In genomic region chr1:59448497-59449270, GRCm38 (mm10) we compare ENCODE assay signal across 15 mouse cellular contexts. TPM values are rescaled to one million over a fixed set of nuclear protein-coding genes. Genes with fewer than 3 reads are reported as not detected.
DNase-seq lines count a peak whose midpoint lies in the region; ATAC-seq lines count a peak whose summit lies in the region.
"Had no signal": no experiment of that assay in that cellular context is flagged by ENCODE, and none has a peak within 500 bp of the region (broad histone marks: within the 10 kb centered on the region; RNA-seq: fewer than 3 reads in every experiment).

No protein-coding gene starts in this region.

- peaks cover 26% of the 10 kb centered on the region for H3K4me1 ChIP-seq in kidney, embryonic 16.5 days (ENCODE audit: insufficient read depth, low read length)
- peaks cover 69% of the 10 kb centered on the region for H3K4me1 ChIP-seq in embryonic facial prominence, embryonic 10.5 days
- peaks cover 49% of the 10 kb centered on the region for H3K4me1 ChIP-seq in limb, embryonic 10.5 days

- H3K4me3 ChIP-seq in kidney, embryonic 16.5 days (ENCODE audit: low read length), result no peak overlapping the region
- peak overlapping the region; percentile 32 for H3K4me3 ChIP-seq in embryonic facial prominence, embryonic 10.5 days
- no peak overlapping the region for H3K4me3 ChIP-seq in limb, embryonic 10.5 days
- H3K4me3 ChIP-seq: left cerebral cortex, adult 2 months had no signal

- H3K27ac ChIP-seq in kidney, embryonic 16.5 days (ENCODE audit: low read length), result no peak overlapping the region
- H3K27ac ChIP-seq in embryonic facial prominence, embryonic 10.5 days (replicated peaks), result peak overlapping the region; percentile 87
- peak overlapping the region; percentile 70 for H3K27ac ChIP-seq in limb, embryonic 10.5 days
- H3K27ac ChIP-seq: left cerebral cortex, adult 2 months had no signal

- DNase-seq in kidney, adult 11 months, result no peak
- peak; percentile 69 for DNase-seq in ES-CJ7 (ENCODE audit: low read depth, low spot score)
- DNase-seq in embryonic facial prominence, embryonic 10.5 days (ENCODE audit: low spot score), result no peak
- no peak for DNase-seq in limb, embryonic 10.5 days (ENCODE audit: low spot score)
- DNase-seq in cerebellum, adult 9-11 months, result no peak
- no peak for DNase-seq in ovary, postnatal 10 days (ENCODE audit: low spot score)
- DNase-seq: adrenal gland, postnatal 10 days; cerebellum, adult 8-10 months; gastrocnemius, postnatal 36 days; kidney, adult 2 months; lung, postnatal 14 days; right cerebral cortex, postnatal 25 days; thymus, postnatal 25 days had no signal

- H3K9me3 ChIP-seq in kidney, embryonic 16.5 days (ENCODE audit: low read length), result peaks cover 5% of the 10 kb centered on the region; the same call in 1 of the 2 replicates
- H3K9me3 ChIP-seq in embryonic facial prominence, embryonic 10.5 days, result peaks cover 4% of the 10 kb centered on the region
- no peaks in the 10 kb centered on the region for H3K9me3 ChIP-seq in limb, embryonic 10.5 days (replicated peaks)

- H3K27me3 ChIP-seq in kidney, embryonic 16.5 days (ENCODE audit: insufficient read depth, low read length), result no peaks in the 10 kb centered on the region
- peaks cover 32% of the 10 kb centered on the region for H3K27me3 ChIP-seq in embryonic facial prominence, embryonic 10.5 days (replicated peaks; ENCODE audit: low read depth, poor library complexity, severe bottlenecking)
- H3K27me3 ChIP-seq in limb, embryonic 10.5 days (ENCODE audit: low read depth, poor library complexity, severe bottlenecking), result no peaks in the 10 kb centered on the region

- H3K9ac ChIP-seq in kidney, embryonic 16.5 days (replicated peaks; ENCODE audit: low read length), result no peak overlapping the region

- WGBS in kidney, embryonic 16.5 days, result 50% methylated on average over 11 of the region's 11 CpGs
- WGBS in embryonic facial prominence, embryonic 10.5 days, result 17% methylated on average over 11 of the region's 11 CpGs
- 42% methylated on average over 11 of the region's 11 CpGs for WGBS in limb, embryonic 10.5 days

- ATAC-seq in kidney, embryonic 16.5 days (ENCODE audit: low FRiP score, low TSS enrichment), result no peak

- no peaks in the 10 kb centered on the region for H3K36me3 ChIP-seq in kidney, embryonic 16.5 days (ENCODE audit: insufficient read depth, low read length)
- H3K36me3 ChIP-seq in embryonic facial prominence, embryonic 10.5 days (replicated peaks), result peaks cover 3% of the 10 kb centered on the region; the same call in 1 of the 2 replicates
- no peaks in the 10 kb centered on the region for H3K36me3 ChIP-seq in limb, embryonic 10.5 days

- peak overlapping the region; percentile 24; the same call in 1 of the 2 replicates for H3K4me2 ChIP-seq in kidney, embryonic 16.5 days (replicated peaks; ENCODE audit: low read depth, low read length)

RNA-seq across cellular contexts. Expression of gene Fzd7, which starts 33.5 kb away (rescaled TPM):
- 16.0 and 18.2 TPM in 2 replicates for polyA plus RNA-seq in kidney, embryonic 16.5 days (2015; fragmentation: Nextera tagmentation; extraction: Ambion mirVana)
- polyA plus RNA-seq in embryonic facial prominence, embryonic 10.5 days (2016; fragmentation: Nextera tagmentation; extraction: Ambion mirVana), result 12.7 and 14.4 TPM in 2 replicates
- polyA plus RNA-seq in limb, embryonic 10.5 days (2016; fragmentation: Nextera tagmentation; extraction: Ambion mirVana), result 13.2 and 13.5 TPM in 2 replicates
